Mouse (Mus musculus) large intestine, adult 2 months (tissue): ENCODE results near the gene Mstn. TPM values are rescaled to one million over a fixed set of nuclear protein-coding genes. Genes with fewer than 3 reads are reported as not detected.

ENCODE experiments used
- DNase-seq: peaks from one replicate; pipeline ENCODE4 v3.0.0-alpha.2; 2012; ENCODE audit warnings: low read depth, low spot score
- WGBS: fragments of 180-500 bp; shearing (Covaris S2); methylation state at CpG from one replicate; pipeline ENCODE4 v1.1.7; 2018; 5-methylcytosine and 5-hydroxymethylcytosine counted together
- polyA plus RNA-seq: library from polyadenylated mRNA; depleted of rRNA; stranded (reverse); fragments of >200 nt; gene quantifications from 2 replicates; pipeline ENCODE4 v1.2.3, GENCODE M21; 2012; rRNA removed

Mstn gene
- polyA plus RNA-seq, 1 experiment: 0.02 TPM

DNA sequence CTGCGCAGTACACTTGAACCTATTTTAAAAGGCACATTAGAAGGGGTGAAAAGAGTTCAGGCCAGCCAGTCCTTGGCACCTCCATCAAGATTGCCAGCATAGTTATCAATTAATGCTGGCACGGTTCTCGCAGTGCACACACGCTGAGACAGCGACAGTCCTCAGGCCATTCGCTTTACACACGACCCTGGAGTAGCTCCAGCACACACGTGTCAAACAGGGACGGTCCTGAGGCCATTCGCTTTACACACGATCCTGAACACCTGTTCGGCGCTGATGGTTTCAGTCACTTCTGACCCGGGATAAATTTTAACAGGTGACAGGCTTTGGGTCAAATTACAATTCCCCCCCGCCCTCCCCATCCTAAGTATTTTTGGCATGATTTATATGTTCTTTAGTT, 23.8 kb downstream of the Mstn start:
- WGBS: 49% methylated on average over 15 of the region's 15 CpGs
- no peak for DNase-seq

DNA sequence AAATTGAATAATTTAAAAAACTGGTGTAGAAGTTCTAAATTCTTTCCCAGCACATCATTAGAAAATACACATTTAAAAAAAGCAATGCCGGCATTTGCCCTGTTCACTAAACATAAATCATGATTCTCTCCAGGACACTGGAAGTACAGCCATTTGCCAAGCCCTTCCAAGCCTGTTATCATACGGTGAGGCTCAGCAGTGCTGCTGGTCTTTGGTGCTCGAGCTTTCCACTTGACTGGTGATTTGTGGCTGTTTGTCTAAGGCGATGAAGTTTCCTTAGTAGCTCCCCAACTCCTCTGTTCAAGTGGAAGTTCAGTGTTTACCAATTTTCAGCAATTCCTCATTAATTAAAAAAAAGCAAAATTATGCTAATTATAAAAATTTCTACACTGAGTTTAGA, 24.6 kb downstream of the Mstn start:
- WGBS: 23% methylated on average over 4 of the region's 4 CpGs
- DNase-seq: no peak

DNA sequence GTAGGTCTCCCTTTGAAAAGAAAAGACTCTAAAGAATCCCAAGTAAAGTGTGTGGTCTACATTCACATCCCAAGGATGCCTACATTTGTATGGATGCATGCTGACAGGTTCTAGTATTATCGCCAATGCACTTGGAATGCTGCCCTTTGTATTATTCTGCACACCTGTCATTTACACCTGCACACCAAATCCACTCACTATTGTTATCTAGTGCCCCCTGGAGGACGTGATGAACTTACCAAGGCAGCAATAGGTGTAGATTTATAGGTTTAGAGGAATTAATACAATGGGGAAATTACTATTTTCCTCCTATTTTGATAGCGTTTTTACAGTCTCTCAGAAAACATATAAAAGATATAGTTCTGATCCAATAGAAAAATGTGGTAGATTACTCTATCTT, 31.7 kb downstream of the Mstn start:
- 22% methylated on average over 3 of the region's 3 CpGs for WGBS

DNA sequence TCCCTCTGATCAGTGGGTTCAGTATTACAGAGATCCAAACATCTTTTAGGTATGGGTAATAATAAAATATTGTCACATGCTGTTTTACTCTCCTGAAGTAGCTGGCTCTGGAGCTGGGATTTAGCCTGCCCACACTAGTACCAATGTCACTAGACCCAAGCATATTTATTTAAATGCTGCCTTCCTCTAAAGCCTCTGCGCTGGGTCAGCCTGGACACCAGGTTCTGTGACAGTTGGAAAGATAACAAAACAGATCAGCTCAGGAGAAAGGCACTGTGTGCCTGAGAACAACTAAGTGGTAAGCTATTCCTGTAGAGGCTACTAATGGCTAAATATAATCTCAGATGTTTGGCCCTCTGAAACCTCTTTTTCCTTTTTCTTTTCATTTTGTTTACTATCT, 49.1 kb downstream of the Mstn start:
- no peak for DNase-seq
- 71% methylated on average over 1 of the region's 1 CpGs for WGBS

More for the DNA sequence above, 31.7 kb downstream of the Mstn start:
- DNase-seq: peak; percentile 6

Other genes with a start within 250 kb of the Mstn start
- gene Inpp1, start 244.0 kb upstream of the Mstn start, polyA plus RNA-seq: 6.5 and 13.4 TPM in 2 replicates
- 10.1 and 18.0 TPM in 2 replicates for gene Hibch, start 216.7 kb upstream of the Mstn start, polyA plus RNA-seq
- 3.7 and 6.0 TPM in 2 replicates for gene 1700019D03Rik, start 41.5 kb upstream of the Mstn start, polyA plus RNA-seq
- gene 1700019A02Rik, start 126.0 kb downstream of the Mstn start, polyA plus RNA-seq: not detected in 2 replicates
- 0.92 and 2.1 TPM in 2 replicates for gene Pms1, start 235.4 kb downstream of the Mstn start, polyA plus RNA-seq
- gene Ormdl1, start 235.5 kb downstream of the Mstn start, polyA plus RNA-seq: 10.0 and 10.8 TPM in 2 replicates
- gene Gm28778, start 235.5 kb downstream of the Mstn start, polyA plus RNA-seq: 11.8 and 19.8 TPM in 2 replicates